11 mouse cellular contexts compared by ENCODE assay signal in the genomic region with DNA sequence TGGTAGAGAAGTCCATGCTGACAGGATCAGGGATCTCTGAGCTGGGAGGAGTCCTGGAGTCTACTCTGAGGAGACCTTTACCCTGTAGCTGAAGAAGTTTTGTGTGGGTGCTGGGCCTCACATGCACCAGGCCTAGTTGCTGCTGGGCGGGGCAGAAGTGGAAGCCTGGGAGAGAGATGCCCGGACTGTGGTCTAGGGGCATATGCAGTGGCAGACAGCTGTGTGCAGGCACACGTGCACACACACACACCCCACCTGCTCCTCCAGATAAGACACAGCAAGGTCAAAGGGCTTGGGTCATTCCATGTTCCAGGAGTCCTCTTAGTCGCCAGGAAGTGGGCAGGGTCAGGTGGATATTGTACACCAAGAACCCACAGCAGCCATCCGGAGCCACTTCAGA. TPM values are rescaled to one million over a fixed set of nuclear protein-coding genes. Genes with fewer than 3 reads are reported as not detected.
DNase-seq lines count a peak whose midpoint lies in the region; ATAC-seq and TF ChIP-seq lines count a peak whose summit lies in the region.
"Had no signal": no experiment of that assay in that cellular context is flagged by ENCODE, and none has a peak within 500 bp of the region (broad histone marks: within the 10 kb centered on the region; RNA-seq: fewer than 3 reads in every experiment).

No protein-coding gene starts in this region.

- no peak overlapping the region for H3K9ac ChIP-seq in kidney, embryonic 16.5 days (replicated peaks; ENCODE audit: low read length)
- H3K9ac ChIP-seq in kidney, embryonic 15.5 days, result no peak overlapping the region
- no peak overlapping the region for H3K9ac ChIP-seq in hindbrain, embryonic 12.5 days

- TF ChIP-seq CTCF in small intestine, adult 2 months (IDR thresholded peaks at IDR 0.05; ENCODE audit: extremely low read depth, insufficient read length, insufficient replicate concordance, low read depth, low read length), result no peak

- H3K4me1 ChIP-seq in kidney, embryonic 16.5 days (ENCODE audit: insufficient read depth, low read length), result no peaks in the 10 kb centered on the region
- H3K4me1 ChIP-seq in kidney, embryonic 15.5 days, result peaks cover 15% of the 10 kb centered on the region
- H3K4me1 ChIP-seq in small intestine, adult 2 months (ENCODE audit: control insufficient read depth, insufficient read depth, insufficient read length, low read length), result peaks cover 27% of the 10 kb centered on the region; the same call in 1 of the 2 replicates
- no peaks in the 10 kb centered on the region for H3K4me1 ChIP-seq in hindbrain, embryonic 12.5 days

- 54% methylated on average over 5 of the region's 5 CpGs for WGBS in kidney, embryonic 16.5 days
- WGBS in kidney, embryonic 15.5 days, result 58% methylated on average over 5 of the region's 5 CpGs
- 23% methylated on average over 5 of the region's 5 CpGs for WGBS in small intestine, adult 2 months
- 68% methylated on average over 5 of the region's 5 CpGs for WGBS in hindbrain, embryonic 12.5 days

- no peaks in the 10 kb centered on the region for H3K27me3 ChIP-seq in kidney, embryonic 16.5 days (ENCODE audit: insufficient read depth, low read length)
- H3K27me3 ChIP-seq in kidney, embryonic 15.5 days, result 0 out of 2 replicates have a peak, but pooled peaks cover 3% of the 10 kb centered on the region
- H3K27me3 ChIP-seq in small intestine, adult 2 months (ENCODE audit: control insufficient read depth, insufficient read depth, low read length), result no peaks in the 10 kb centered on the region
- H3K27me3 ChIP-seq in hindbrain, embryonic 12.5 days, result 0 out of 2 replicates have a peak, but pooled peaks cover 3% of the 10 kb centered on the region
- H3K27me3 ChIP-seq: heart, embryonic 13.5 days had no signal

- H3K36me3 ChIP-seq in kidney, embryonic 16.5 days (ENCODE audit: insufficient read depth, low read length), result no peaks in the 10 kb centered on the region
- H3K36me3 ChIP-seq in kidney, embryonic 15.5 days, result no peaks in the 10 kb centered on the region
- no peaks in the 10 kb centered on the region for H3K36me3 ChIP-seq in small intestine, adult 2 months (ENCODE audit: control insufficient read depth, insufficient read depth, low read length)
- no peaks in the 10 kb centered on the region for H3K36me3 ChIP-seq in hindbrain, embryonic 12.5 days
- H3K36me3 ChIP-seq: heart, embryonic 13.5 days had no signal

- H3K4me3 ChIP-seq in kidney, embryonic 16.5 days (ENCODE audit: low read length), result no peak overlapping the region
- no peak overlapping the region for H3K4me3 ChIP-seq in kidney, embryonic 15.5 days (replicated peaks)
- no peak overlapping the region for H3K4me3 ChIP-seq in small intestine, adult 2 months (ENCODE audit: low read depth, low read length)
- no peak overlapping the region for H3K4me3 ChIP-seq in hindbrain, embryonic 12.5 days
- H3K4me3 ChIP-seq: heart, embryonic 13.5 days had no signal

- peak; percentile 24 for DNase-seq in kidney, adult 18-20 months
- no peak for DNase-seq in right cerebral cortex, postnatal 14 days
- DNase-seq in cerebellum, adult 9-10 months, result no peak

- no peaks in the 10 kb centered on the region for H3K9me3 ChIP-seq in kidney, embryonic 16.5 days (ENCODE audit: low read length)
- H3K9me3 ChIP-seq in kidney, embryonic 15.5 days (replicated peaks), result no peaks in the 10 kb centered on the region
- no peaks in the 10 kb centered on the region for H3K9me3 ChIP-seq in hindbrain, embryonic 12.5 days (replicated peaks)
- H3K9me3 ChIP-seq: heart, embryonic 13.5 days had no signal

- no peak overlapping the region for H3K27ac ChIP-seq in kidney, embryonic 16.5 days (ENCODE audit: low read length)
- H3K27ac ChIP-seq in kidney, embryonic 15.5 days, result 0 out of 2 replicates have a peak overlapping the region, but pooled peaks have one; percentile 22
- H3K27ac ChIP-seq in small intestine, adult 2 months (ENCODE audit: insufficient read depth, low read depth, low read length), result peak overlapping the region; percentile 82
- H3K27ac ChIP-seq in hindbrain, embryonic 12.5 days, result no peak overlapping the region

- no peak overlapping the region for H3K4me2 ChIP-seq in kidney, embryonic 16.5 days (replicated peaks; ENCODE audit: low read depth, low read length)
- H3K4me2 ChIP-seq in kidney, embryonic 15.5 days, result no peak overlapping the region
- no peak overlapping the region for H3K4me2 ChIP-seq in hindbrain, embryonic 12.5 days (replicated peaks)
- H3K4me2 ChIP-seq: heart, embryonic 13.5 days had no signal

- no peak for ATAC-seq in kidney, embryonic 16.5 days (ENCODE audit: low FRiP score, low TSS enrichment)
- ATAC-seq in common myeloid progenitor, adult 5-6 weeks (replicated peaks; ENCODE audit: low read depth, poor library complexity, severe bottlenecking), result peak; percentile 2; the same call in 1 of the 2 replicates
- 0 out of 2 replicates have a peak, but pooled peaks have one; percentile 8 for ATAC-seq in kidney, embryonic 15.5 days (replicated peaks; ENCODE audit: low FRiP score)
- ATAC-seq in hindbrain, embryonic 12.5 days (ENCODE audit: low FRiP score), result no peak
- ATAC-seq: forebrain, embryonic 14.5 days; midbrain, embryonic 16.5 days had no signal

- TF ChIP-seq POLR2A in small intestine, adult 2 months (IDR thresholded peaks at IDR 0.05; ENCODE audit: low read depth, low read length), result no peak

RNA-seq across cellular contexts. Expression of a gene that starts 15.8 kb away (rescaled TPM):
- 1.8 and 1.9 TPM in 2 replicates for polyA plus RNA-seq in kidney, embryonic 16.5 days (2015; fragmentation: Nextera tagmentation; extraction: Ambion mirVana)
- total RNA-seq in common myeloid progenitor, adult 5-6 weeks (2017), result not detected in 2 replicates
- 1.1 and 1.9 TPM in 2 replicates for polyA plus RNA-seq in kidney, embryonic 15.5 days (2015; fragmentation: Nextera tagmentation; extraction: Ambion mirVana)
- polyA plus RNA-seq in small intestine, adult 2 months (2012; rRNA removed), result 5.1 and 23.5 TPM in 2 replicates
- polyA plus RNA-seq in hindbrain, embryonic 12.5 days (2016; fragmentation: Nextera tagmentation; extraction: Ambion mirVana), result 3.0 and 3.5 TPM in 2 replicates

RNA-seq across cellular contexts. Expression of a gene that starts 16.8 kb away (rescaled TPM):
- 0.91 and 1.6 TPM in 2 replicates for polyA plus RNA-seq in kidney, embryonic 16.5 days (2015; fragmentation: Nextera tagmentation; extraction: Ambion mirVana)
- not detected in 2 replicates for total RNA-seq in common myeloid progenitor, adult 5-6 weeks (2017)
- 1.1 and 2.2 TPM in 2 replicates for polyA plus RNA-seq in kidney, embryonic 15.5 days (2015; fragmentation: Nextera tagmentation; extraction: Ambion mirVana)
- polyA plus RNA-seq in small intestine, adult 2 months (2012; rRNA removed), result 0.36 and 0.51 TPM in 2 replicates
- 14.4 and 15.0 TPM in 2 replicates for polyA plus RNA-seq in hindbrain, embryonic 12.5 days (2016; fragmentation: Nextera tagmentation; extraction: Ambion mirVana)

RNA-seq across cellular contexts. Expression of a gene that starts 27.2 kb away (rescaled TPM):
- 93.4 and 96.6 TPM in 2 replicates for polyA plus RNA-seq in kidney, embryonic 16.5 days (2015; fragmentation: Nextera tagmentation; extraction: Ambion mirVana)
- total RNA-seq in common myeloid progenitor, adult 5-6 weeks (2017), result 45.6 and 61.9 TPM in 2 replicates
- polyA plus RNA-seq in kidney, embryonic 15.5 days (2015; fragmentation: Nextera tagmentation; extraction: Ambion mirVana), result 79.0 and 88.7 TPM in 2 replicates
- polyA plus RNA-seq in small intestine, adult 2 months (2012; rRNA removed), result 185 and 340 TPM in 2 replicates
- 91.5 and 91.9 TPM in 2 replicates for polyA plus RNA-seq in hindbrain, embryonic 12.5 days (2016; fragmentation: Nextera tagmentation; extraction: Ambion mirVana)

RNA-seq across cellular contexts. Expression of a gene that starts 38.2 kb away (rescaled TPM):
- polyA plus RNA-seq in kidney, embryonic 16.5 days (2015; fragmentation: Nextera tagmentation; extraction: Ambion mirVana), result 8.9 and 10.0 TPM in 2 replicates
- total RNA-seq in common myeloid progenitor, adult 5-6 weeks (2017), result 3.3 and 3.7 TPM in 2 replicates
- polyA plus RNA-seq in kidney, embryonic 15.5 days (2015; fragmentation: Nextera tagmentation; extraction: Ambion mirVana), result 10.6 and 12.2 TPM in 2 replicates
- 1.8 and 3.2 TPM in 2 replicates for polyA plus RNA-seq in small intestine, adult 2 months (2012; rRNA removed)
- polyA plus RNA-seq in hindbrain, embryonic 12.5 days (2016; fragmentation: Nextera tagmentation; extraction: Ambion mirVana), result 19.5 and 19.6 TPM in 2 replicates

RNA-seq across cellular contexts. Expression of a gene that starts 55.2 kb away (rescaled TPM):
- polyA plus RNA-seq in kidney, embryonic 16.5 days (2015; fragmentation: Nextera tagmentation; extraction: Ambion mirVana), result 31.5 and 34.2 TPM in 2 replicates
- total RNA-seq in common myeloid progenitor, adult 5-6 weeks (2017), result 3.7 and 4.3 TPM in 2 replicates
- 42.4 and 45.7 TPM in 2 replicates for polyA plus RNA-seq in kidney, embryonic 15.5 days (2015; fragmentation: Nextera tagmentation; extraction: Ambion mirVana)
- polyA plus RNA-seq in small intestine, adult 2 months (2012; rRNA removed), result 0.77 and 1.9 TPM in 2 replicates
- polyA plus RNA-seq in hindbrain, embryonic 12.5 days (2016; fragmentation: Nextera tagmentation; extraction: Ambion mirVana), result 50.7 and 54.5 TPM in 2 replicates

Comparison
In these comparisons a context has a peak if more than half of its experiments do, and no peak if none do; other contexts are left out.
1. ATAC-seq: peak in common myeloid progenitor, adult 5-6 weeks (single experiment) and kidney, embryonic 15.5 days (single experiment); none in kidney, embryonic 16.5 days (single experiment) and hindbrain, embryonic 12.5 days (single experiment).
2. H3K27ac ChIP-seq: peak in kidney, embryonic 15.5 days (single experiment) and small intestine, adult 2 months (single experiment); none in kidney, embryonic 16.5 days (single experiment) and hindbrain, embryonic 12.5 days (single experiment).